Mouse (Mus musculus) cerebellum, adult 2 months (tissue): Measurements from ENCODE around the gene Rcan2.

Experiments used
- CTCF ChIP-seq: fragments of 200-500 bp; IDR thresholded peaks from 2 replicates; pipeline ENCODE4 v1.5.1; 2011; ENCODE audit warnings: low read depth, mild to moderate bottlenecking, control low read depth, low read length, moderate library complexity, borderline replicate concordance; ENCODE audit not compliant: insufficient read depth
- POLR2A ChIP-seq: fragments of 200-500 bp; IDR thresholded peaks from 2 replicates; pipeline ENCODE4 v1.6.1; 2011; ENCODE audit warnings: low read length, control low read depth, borderline replicate concordance; ENCODE audit not compliant: insufficient read depth

- TF ChIP-seq CTCF (no peak), POLR2A (no peak)
Observed at GRCm38 (mm10) chr17:43791751-43792150, 9.4 kb upstream of the Rcan2 start.
